Mouse (Mus musculus) liver, embryonic 11.5 days (tissue): ENCODE measurements around the gene 2900011O08Rik. TPM values are rescaled to one million over a fixed set of nuclear protein-coding genes. Genes with fewer than 3 reads are reported as not detected.
A peak's percentile ranks its signal among the peaks of the same experiment; 100 is the strongest.

ENCODE experiments used
- ATAC-seq: fragments of 200-750 bp; cut with Nextera tagmentation; replicated peaks from 2 replicates; pipeline ENCODE4 v1.8.0; 2017; ENCODE audit warnings: moderate number of reproducible peaks, mild to moderate bottlenecking, moderate TSS enrichment, moderate library complexity; ENCODE audit not compliant: low FRiP score
- DNase-seq: peaks from one replicate; pipeline ENCODE4 v3.0.0-alpha.2; 2017; ENCODE audit warnings: low spot score
- H3K27ac ChIP-seq: fragments of 300-500 bp; sonication (generic); 2 replicates; pipeline ENCODE4 v1.5.1; 2014; ENCODE audit warnings: mild to moderate bottlenecking, low read depth, low read length, control low read depth
- H3K27me3 ChIP-seq: fragments of 300-500 bp; sonication (generic); replicated peaks from 2 replicates; pipeline ENCODE4 v1.6.1; 2014; ENCODE audit warnings: low read length, mixed read lengths; ENCODE audit not compliant: control insufficient read depth, insufficient read depth
- H3K36me3 ChIP-seq: fragments of 300-500 bp; sonication (generic); 2 replicates; pipeline ENCODE4 v1.6.1; 2014; ENCODE audit warnings: mild to moderate bottlenecking, low read length, moderate library complexity, mixed read lengths; ENCODE audit not compliant: control insufficient read depth, insufficient read depth
- H3K4me1 ChIP-seq: fragments of 300-500 bp; sonication (generic); replicated peaks from 2 replicates; pipeline ENCODE4 v1.6.1; 2014; ENCODE audit warnings: low read length, mixed read lengths; ENCODE audit not compliant: control insufficient read depth, insufficient read depth
- H3K4me2 ChIP-seq: fragments of 300-500 bp; sonication (generic); 2 replicates; pipeline ENCODE4 v1.6.1; 2014; ENCODE audit warnings: mild to moderate bottlenecking, control low read depth, moderate library complexity
- H3K4me3 ChIP-seq: fragments of 300-500 bp; sonication (generic); 2 replicates; pipeline ENCODE4 v1.5.1; 2014; ENCODE audit warnings: low read depth, low read length, control low read depth
- H3K9ac ChIP-seq: fragments of 300-500 bp; sonication (generic); 2 replicates; pipeline ENCODE4 v1.6.1; 2014; ENCODE audit warnings: low read depth, low read length, control low read depth
- H3K9me3 ChIP-seq: fragments of 300-500 bp; sonication (generic); 2 replicates; pipeline ENCODE4 v1.6.1; 2016; ENCODE audit warnings: low read length, inconsistent platforms, mixed read lengths; ENCODE audit not compliant: control insufficient read depth
- WGBS: fragments of 180-500 bp; shearing (Covaris S2); extraction: QIAGEN DNeasy Blood & Tissue Kit; methylation state at CpG from one replicate; pipeline ENCODE4 v1.1.7; 2014; 5-methylcytosine and 5-hydroxymethylcytosine counted together
- polyA plus RNA-seq: library from polyadenylated mRNA; unstranded; fragments of >200 nt; fragmentation: Nextera tagmentation; extraction: Ambion mirVana; gene quantifications from 2 replicates; pipeline ENCODE4 v1.2.1, GENCODE M21; 2014

Gene 2900011O08Rik
- polyA plus RNA-seq, 1 experiment from 2014 or later: 0.85 TPM

- DNase-seq (no peak), ATAC-seq (no peak)
- no peak overlapping the region for H3K9ac ChIP-seq
- H3K27ac ChIP-seq: no peak overlapping the region
- WGBS: 68% methylated on average over 1 of the region's 1 CpGs
- H3K4me2 ChIP-seq: no peak overlapping the region
- H3K27me3 ChIP-seq: no peaks in the 10 kb centered on the region
- no peaks in the 10 kb centered on the region for H3K9me3 ChIP-seq
- no peaks in the 10 kb centered on the region for H3K36me3 ChIP-seq
- no peaks in the 10 kb centered on the region for H3K4me1 ChIP-seq
- no peak overlapping the region for H3K4me3 ChIP-seq
Measured at GRCm38 (mm10) chr16:13994076-13994475, 7.7 kb downstream of the 2900011O08Rik start.

- DNase-seq: no peak
- 67% methylated on average over 1 of the region's 1 CpGs for WGBS
- H3K9me3 ChIP-seq: no peaks in the 10 kb centered on the region
Measured at GRCm38 (mm10) chr16:13994502-13994901, 8.1 kb downstream of the 2900011O08Rik start.

GRCm38 (mm10) chr16:14003386-14004130 is 17.2 kb downstream of the 2900011O08Rik start:
- Histone ChIP-seq H3K4me1 (no peaks in the 10 kb centered on the region), H3K36me3 (no peaks in the 10 kb centered on the region), H3K27ac (no peak overlapping the region), H3K4me2 (no peak overlapping the region), H3K4me3 (no peak overlapping the region), H3K9me3 (no peaks in the 10 kb centered on the region), H3K27me3 (no peaks in the 10 kb centered on the region), H3K9ac (no peak overlapping the region)
- ATAC-seq: no peak
- DNase-seq: no peak
- 56% methylated on average over 8 of the region's 8 CpGs for WGBS

More at GRCm38 (mm10) chr16:13994502-13994901, 8.1 kb downstream of the 2900011O08Rik start:
- Histone ChIP-seq H3K27ac (no peak overlapping the region), H3K36me3 (no peaks in the 10 kb centered on the region), H3K9ac (no peak overlapping the region), H3K27me3 (no peaks in the 10 kb centered on the region), H3K4me1 (no peaks in the 10 kb centered on the region), H3K4me2 (no peak overlapping the region), H3K4me3 (no peak overlapping the region)
- no peak for ATAC-seq

GRCm38 (mm10) chr16:14004170-14004569 is 17.8 kb downstream of the 2900011O08Rik start:
- ATAC-seq: peak; percentile 43; the same call in 1 of the 2 replicates
- no peak overlapping the region for H3K27ac ChIP-seq
- no peaks in the 10 kb centered on the region for H3K27me3 ChIP-seq
- no peak for DNase-seq
- H3K4me3 ChIP-seq: no peak overlapping the region
- no peak overlapping the region for H3K4me2 ChIP-seq
- WGBS: 38% methylated on average over 3 of the region's 3 CpGs
- no peaks in the 10 kb centered on the region for H3K36me3 ChIP-seq
- no peaks in the 10 kb centered on the region for H3K9me3 ChIP-seq
- no peaks in the 10 kb centered on the region for H3K4me1 ChIP-seq
- no peak overlapping the region for H3K9ac ChIP-seq

GRCm38 (mm10) chr16:14004726-14005125 is 18.3 kb downstream of the 2900011O08Rik start:
- Histone ChIP-seq H3K27me3 (no peaks in the 10 kb centered on the region), H3K27ac (no peak overlapping the region), H3K36me3 (no peaks in the 10 kb centered on the region), H3K4me3 (no peak overlapping the region), H3K4me1 (no peaks in the 10 kb centered on the region), H3K4me2 (no peak overlapping the region), H3K9ac (no peak overlapping the region), H3K9me3 (no peaks in the 10 kb centered on the region)
- ATAC-seq: no peak
- WGBS: 63% methylated on average over 2 of the region's 2 CpGs
- no peak for DNase-seq

- no peak overlapping the region for H3K9ac ChIP-seq
- no peak for ATAC-seq
- WGBS: 69% methylated on average over 4 of the region's 4 CpGs
- H3K27ac ChIP-seq: no peak overlapping the region
- H3K9me3 ChIP-seq: no peaks in the 10 kb centered on the region
- H3K4me2 ChIP-seq: no peak overlapping the region
- no peaks in the 10 kb centered on the region for H3K36me3 ChIP-seq
- H3K4me1 ChIP-seq: no peaks in the 10 kb centered on the region
- DNase-seq: no peak
- H3K4me3 ChIP-seq: no peak overlapping the region
- no peaks in the 10 kb centered on the region for H3K27me3 ChIP-seq
Measured at GRCm38 (mm10) chr16:14005266-14005665, 18.9 kb downstream of the 2900011O08Rik start.

- H3K9ac ChIP-seq: no peak overlapping the region
- H3K27me3 ChIP-seq: no peaks in the 10 kb centered on the region
- no peak overlapping the region for H3K4me2 ChIP-seq
- no peaks in the 10 kb centered on the region for H3K36me3 ChIP-seq
- H3K4me3 ChIP-seq: no peak overlapping the region
- H3K4me1 ChIP-seq: no peaks in the 10 kb centered on the region
- no peaks in the 10 kb centered on the region for H3K9me3 ChIP-seq
- 73% methylated on average over 2 of the region's 2 CpGs for WGBS
- ATAC-seq (no peak), DNase-seq (no peak)
- no peak overlapping the region for H3K27ac ChIP-seq
Measured at GRCm38 (mm10) chr16:14008081-14008480, 21.7 kb downstream of the 2900011O08Rik start.

- Histone ChIP-seq H3K36me3 (no peaks in the 10 kb centered on the region), H3K4me1 (no peaks in the 10 kb centered on the region)
- ATAC-seq: no peak
Measured at GRCm38 (mm10) chr16:14008708-14009107, 22.3 kb downstream of the 2900011O08Rik start.

GRCm38 (mm10) chr16:14009966-14010365 is 23.6 kb downstream of the 2900011O08Rik start:
- H3K36me3 ChIP-seq: no peaks in the 10 kb centered on the region
- H3K9me3 ChIP-seq: no peaks in the 10 kb centered on the region
- no peak overlapping the region for H3K4me2 ChIP-seq
- H3K4me3 ChIP-seq: no peak overlapping the region
- ATAC-seq (no peak), DNase-seq (no peak)
- no peaks in the 10 kb centered on the region for H3K27me3 ChIP-seq
- 84% methylated on average over 4 of the region's 4 CpGs for WGBS
- H3K27ac ChIP-seq: no peak overlapping the region
- H3K4me1 ChIP-seq: no peaks in the 10 kb centered on the region
- no peak overlapping the region for H3K9ac ChIP-seq

More at GRCm38 (mm10) chr16:14008708-14009107, 22.3 kb downstream of the 2900011O08Rik start:
- Histone ChIP-seq H3K9ac (no peak overlapping the region), H3K4me2 (no peak overlapping the region), H3K27me3 (no peaks in the 10 kb centered on the region), H3K9me3 (no peaks in the 10 kb centered on the region), H3K27ac (no peak overlapping the region), H3K4me3 (no peak overlapping the region)
- DNase-seq: no peak
